Mouse (Mus musculus) limb, embryonic 15.5 days (tissue): ENCODE results near the gene Znfx1. TPM values are rescaled to one million over a fixed set of nuclear protein-coding genes. Genes with fewer than 3 reads are reported as not detected.

Experiments
- ATAC-seq: fragments of 200-750 bp; cut with Nextera tagmentation; 2 replicates; pipeline ENCODE4 v1.8.0; 2017; ENCODE audit warnings: low read depth, moderate TSS enrichment; ENCODE audit not compliant: insufficient number of reproducible peaks, low FRiP score, low TSS enrichment
- H3K27ac ChIP-seq: fragments of 300-500 bp; sonication (generic); 2 replicates; pipeline ENCODE4 v1.5.1; 2015; ENCODE audit warnings: moderate library complexity, mild to moderate bottlenecking, inconsistent platforms
- H3K27me3 ChIP-seq: fragments of 300-500 bp; sonication (generic); 2 replicates; pipeline ENCODE4 v1.6.1; 2015; ENCODE audit warnings: inconsistent platforms
- H3K36me3 ChIP-seq: fragments of 300-500 bp; sonication (generic); 2 replicates; pipeline ENCODE4 v1.6.1; 2015; ENCODE audit warnings: inconsistent platforms
- H3K4me1 ChIP-seq: fragments of 300-500 bp; sonication (generic); 2 replicates; pipeline ENCODE4 v1.6.1; 2015; ENCODE audit warnings: inconsistent platforms
- H3K4me2 ChIP-seq: fragments of 300-500 bp; sonication (generic); 2 replicates; pipeline ENCODE4 v1.6.1; 2015; ENCODE audit warnings: mild to moderate bottlenecking, inconsistent platforms
- H3K4me3 ChIP-seq: fragments of 300-500 bp; sonication (generic); 2 replicates; pipeline ENCODE4 v1.5.1; 2015; ENCODE audit warnings: mild to moderate bottlenecking, inconsistent platforms
- H3K9ac ChIP-seq: fragments of 300-500 bp; sonication (generic); 2 replicates; pipeline ENCODE4 v1.6.1; 2015; ENCODE audit warnings: inconsistent platforms
- H3K9me3 ChIP-seq: fragments of 300-500 bp; sonication (generic); 2 replicates; pipeline ENCODE4 v1.6.1; 2016; ENCODE audit warnings: inconsistent platforms
- WGBS: fragments of 180-500 bp; shearing (Covaris S2); methylation state at CpG from one replicate; pipeline ENCODE4 v1.1.7; 2015; 5-methylcytosine and 5-hydroxymethylcytosine counted together
- polyA plus RNA-seq: library from polyadenylated mRNA; unstranded; fragments of >200 nt; fragmentation: Nextera tagmentation; extraction: Ambion mirVana; gene quantifications from 2 replicates; pipeline ENCODE4 v1.2.1, GENCODE M21; 2015

Znfx1 gene
- polyA plus RNA-seq, result 8.5 and 9.1 TPM in 2 replicates

DNA sequence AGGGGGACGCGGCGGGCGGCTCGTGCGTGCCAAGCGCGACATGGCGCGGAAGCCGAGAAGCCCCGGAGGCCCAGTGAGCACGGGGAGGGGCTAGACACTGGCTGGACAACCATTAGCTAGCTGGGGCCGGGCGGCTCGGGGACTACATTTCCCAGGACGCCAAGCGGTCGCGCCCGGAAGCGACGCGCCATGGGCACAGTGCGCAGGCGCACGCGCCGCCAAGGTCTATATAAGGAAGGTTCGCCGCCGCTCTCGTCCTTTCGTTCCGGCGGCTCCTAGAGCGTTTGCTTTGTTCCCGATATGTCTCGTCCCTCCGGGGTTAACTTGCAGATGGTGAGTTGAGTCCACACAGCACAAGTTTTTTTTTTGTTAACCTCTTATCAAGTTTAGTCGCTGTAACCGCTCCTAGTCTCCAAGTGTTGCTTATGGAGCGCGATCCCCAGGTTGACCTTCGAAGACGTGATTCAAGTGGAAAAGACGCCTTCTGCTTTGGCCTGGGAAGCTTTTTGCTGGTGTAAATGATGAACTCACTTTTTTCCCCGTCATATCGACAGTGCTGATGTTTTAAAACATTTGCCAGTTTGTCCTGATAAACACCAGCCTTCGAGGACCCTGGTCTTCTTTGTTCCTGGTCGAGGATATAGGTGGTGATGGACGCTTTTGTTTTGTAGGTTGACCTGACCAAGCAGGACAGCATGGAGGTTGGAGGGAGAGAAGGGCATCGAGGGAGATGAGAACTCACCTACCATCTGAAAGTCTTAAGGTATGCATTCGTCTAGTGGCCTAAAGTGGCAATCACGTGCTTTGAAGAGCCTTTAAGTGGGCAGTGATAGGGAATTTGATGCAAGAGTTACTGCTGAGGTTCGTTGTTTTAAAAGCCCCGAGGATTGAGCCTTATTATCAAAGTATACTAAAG, at the start of gene Znfx1:
TSS of gene Znfx1 (minus strand) at position 51 of the 916 bp plus-strand sequence.
- peak; percentile 93 for ATAC-seq
- no peaks in the 10 kb centered on the region for H3K27me3 ChIP-seq
- H3K9me3 ChIP-seq, result no peaks in the 10 kb centered on the region
- H3K4me3 ChIP-seq, result peak within 1 kb of the TSS; percentile 89
- under 1% methylated on average over 57 of the region's 57 CpGs for WGBS
- H3K27ac ChIP-seq, result peak within 1 kb of the TSS; percentile 94
- peaks cover 27% of the 10 kb centered on the region for H3K4me1 ChIP-seq
- H3K36me3 ChIP-seq, result peaks cover 29% of the 10 kb centered on the region
- H3K9ac ChIP-seq, result peak within 1 kb of the TSS; percentile 87
- H3K4me2 ChIP-seq, result peak within 1 kb of the TSS; percentile 70

DNA sequence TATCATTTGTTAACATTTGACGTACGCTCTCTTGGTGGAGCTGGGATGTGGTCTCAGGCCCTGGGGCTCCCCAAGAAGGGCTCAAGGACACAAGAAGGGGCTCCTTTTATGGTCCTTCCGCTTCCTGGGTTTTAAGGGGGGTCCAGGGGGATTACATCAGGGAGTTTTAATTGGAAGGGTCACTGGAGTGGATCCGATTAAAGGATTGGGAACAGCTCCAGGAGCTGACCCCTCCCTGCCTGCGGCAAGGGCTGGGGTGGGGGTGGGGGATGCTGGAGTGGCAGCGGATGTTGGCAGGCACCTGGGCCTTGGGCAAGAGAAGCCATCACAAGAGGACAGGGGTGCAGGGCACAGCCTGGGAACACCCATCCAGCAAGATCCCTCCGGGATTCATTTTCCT, 49.4 kb upstream of the Znfx1 start:
- no peak for ATAC-seq
- no peak overlapping the region for H3K27ac ChIP-seq
- H3K9me3 ChIP-seq, result no peaks in the 10 kb centered on the region
- H3K4me3 ChIP-seq, result no peak overlapping the region
- H3K36me3 ChIP-seq, result no peaks in the 10 kb centered on the region
- 39% methylated on average over 7 of the region's 7 CpGs for WGBS
- H3K4me2 ChIP-seq, result no peak overlapping the region
- no peak overlapping the region for H3K9ac ChIP-seq
- H3K4me1 ChIP-seq, result peaks cover 4% of the 10 kb centered on the region
- H3K27me3 ChIP-seq, result no peaks in the 10 kb centered on the region

DNA sequence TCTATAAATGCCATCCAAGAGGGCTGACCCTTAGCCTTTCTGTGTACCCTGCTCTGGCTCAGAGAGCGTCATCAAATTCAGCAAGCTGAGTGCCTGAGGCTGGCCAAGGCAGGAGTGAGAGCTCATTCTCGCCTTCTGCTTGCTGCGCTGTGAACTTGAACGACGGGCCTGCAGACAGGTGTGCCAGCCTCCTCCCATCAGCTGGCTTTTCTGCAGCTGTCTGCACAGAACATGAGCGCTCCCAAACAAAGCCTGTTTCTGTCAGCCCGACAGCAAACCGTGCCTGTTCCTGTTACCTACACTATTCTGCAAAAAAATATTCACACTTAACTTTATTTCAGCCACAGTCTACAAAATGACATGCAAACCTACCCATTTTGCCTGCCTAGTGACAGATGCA, 46.7 kb upstream of the Znfx1 start:
- WGBS, result 59% methylated on average over 8 of the region's 8 CpGs
- 0 out of 2 replicates have a peak, but pooled peaks cover 4% of the 10 kb centered on the region for H3K36me3 ChIP-seq

DNA sequence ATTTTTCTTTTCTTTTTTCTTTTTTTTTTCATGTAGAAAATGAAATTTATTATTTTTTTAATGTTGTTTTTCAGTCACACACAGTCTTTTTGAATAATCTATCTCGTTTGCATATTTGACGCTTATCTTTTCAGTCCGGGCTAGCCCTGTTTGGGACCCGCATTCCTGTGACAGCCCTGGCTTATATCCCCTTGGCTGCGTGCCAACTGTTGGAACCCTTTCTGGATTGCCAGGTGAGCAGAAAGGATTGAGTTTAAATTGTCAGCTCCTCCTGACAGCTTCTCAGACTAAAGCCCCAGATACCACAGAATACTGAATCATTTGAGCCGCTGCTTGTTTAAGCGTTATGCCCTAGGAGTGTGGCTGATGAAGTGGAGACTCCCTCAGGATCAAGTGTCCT, 40.7 kb upstream of the Znfx1 start:
- peaks cover 6% of the 10 kb centered on the region; the same call in 1 of the 2 replicates for H3K4me1 ChIP-seq
- H3K27me3 ChIP-seq, result no peaks in the 10 kb centered on the region
- no peaks in the 10 kb centered on the region for H3K9me3 ChIP-seq
- no peak for ATAC-seq
- H3K27ac ChIP-seq, result no peak overlapping the region
- no peak overlapping the region for H3K9ac ChIP-seq
- 50% methylated on average over 7 of the region's 7 CpGs for WGBS
- 0 out of 2 replicates have a peak, but pooled peaks cover 4% of the 10 kb centered on the region for H3K36me3 ChIP-seq
- H3K4me3 ChIP-seq, result no peak overlapping the region
- no peak overlapping the region for H3K4me2 ChIP-seq

More for the DNA sequence above, 46.7 kb upstream of the Znfx1 start:
- Histone ChIP-seq H3K4me3 (no peak overlapping the region), H3K27ac (no peak overlapping the region), H3K9ac (no peak overlapping the region), H3K27me3 (no peaks in the 10 kb centered on the region), H3K9me3 (no peaks in the 10 kb centered on the region), H3K4me1 (peaks cover 4% of the 10 kb centered on the region), H3K4me2 (no peak overlapping the region)
- no peak for ATAC-seq

DNA sequence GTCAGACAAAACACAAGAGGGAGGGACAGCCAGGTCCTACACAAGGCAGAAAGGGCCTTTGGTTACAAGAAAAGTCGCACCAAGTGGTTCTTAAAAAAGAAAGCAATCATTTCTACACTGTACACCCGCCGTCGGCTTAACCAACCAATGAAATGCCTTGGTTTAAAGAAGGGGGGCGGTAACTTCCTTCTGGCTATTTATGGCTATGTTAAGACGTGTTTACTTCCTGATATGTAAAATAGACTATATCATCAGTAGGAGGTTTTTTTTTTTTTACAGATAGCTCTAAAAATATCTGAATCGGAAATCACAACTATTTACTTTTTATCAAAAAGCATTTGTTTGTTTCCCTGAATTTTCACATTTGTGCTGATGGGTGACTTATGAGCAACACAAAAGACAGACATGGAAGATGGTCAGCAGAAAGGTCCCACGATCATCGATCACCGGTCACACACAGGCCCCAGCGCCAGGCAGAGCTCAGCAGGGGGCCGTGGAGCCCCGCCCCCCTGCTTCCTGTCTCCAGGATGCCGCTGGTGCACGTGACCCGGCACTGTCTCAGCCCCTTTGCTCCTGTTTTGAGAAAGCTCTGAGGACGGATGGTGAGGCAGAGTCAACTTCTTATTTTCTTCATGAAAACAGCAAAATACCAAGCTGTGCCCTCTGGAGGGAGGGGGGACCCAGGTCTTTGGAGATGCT, 39.1 kb upstream of the Znfx1 start:
- ATAC-seq, result no peak
- Histone ChIP-seq H3K4me2 (no peak overlapping the region), H3K27ac (no peak overlapping the region), H3K36me3 (0 out of 2 replicates have a peak, but pooled peaks cover 4% of the 10 kb centered on the region), H3K27me3 (no peaks in the 10 kb centered on the region), H3K4me1 (peaks cover 6% of the 10 kb centered on the region; the same call in 1 of the 2 replicates), H3K9ac (no peak overlapping the region), H3K4me3 (no peak overlapping the region), H3K9me3 (no peaks in the 10 kb centered on the region)
- WGBS, result 69% methylated on average over 17 of the region's 17 CpGs

DNA sequence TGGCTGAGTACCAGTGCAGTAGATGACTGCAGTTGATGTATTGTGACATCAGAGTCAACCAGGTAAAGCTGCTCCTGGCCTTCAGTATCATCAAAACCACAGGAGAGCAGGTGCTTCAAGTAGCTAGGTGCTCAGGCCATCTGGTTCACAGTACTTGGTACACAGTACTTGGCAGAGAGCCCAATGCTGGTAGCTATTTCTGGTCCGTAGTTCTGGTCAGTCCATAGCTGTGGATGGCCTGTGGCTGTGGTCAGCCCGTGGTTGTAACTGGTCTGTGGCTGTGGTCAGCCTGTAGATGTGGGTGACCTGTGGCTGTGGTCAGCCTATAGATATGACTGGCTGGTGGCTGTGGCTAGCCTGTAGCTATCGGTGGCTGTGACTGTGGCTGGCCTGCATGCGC, 31.9 kb upstream of the Znfx1 start:
- H3K9ac ChIP-seq, result no peak overlapping the region
- no peaks in the 10 kb centered on the region for H3K27me3 ChIP-seq
- 82% methylated on average over 4 of the region's 4 CpGs for WGBS
- H3K36me3 ChIP-seq, result no peaks in the 10 kb centered on the region
- no peak overlapping the region for H3K4me3 ChIP-seq
- no peak overlapping the region for H3K4me2 ChIP-seq
- H3K4me1 ChIP-seq, result no peaks in the 10 kb centered on the region
- no peaks in the 10 kb centered on the region for H3K9me3 ChIP-seq
- H3K27ac ChIP-seq, result no peak overlapping the region
- peak; percentile 56; the same call in 1 of the 2 replicates for ATAC-seq

DNA sequence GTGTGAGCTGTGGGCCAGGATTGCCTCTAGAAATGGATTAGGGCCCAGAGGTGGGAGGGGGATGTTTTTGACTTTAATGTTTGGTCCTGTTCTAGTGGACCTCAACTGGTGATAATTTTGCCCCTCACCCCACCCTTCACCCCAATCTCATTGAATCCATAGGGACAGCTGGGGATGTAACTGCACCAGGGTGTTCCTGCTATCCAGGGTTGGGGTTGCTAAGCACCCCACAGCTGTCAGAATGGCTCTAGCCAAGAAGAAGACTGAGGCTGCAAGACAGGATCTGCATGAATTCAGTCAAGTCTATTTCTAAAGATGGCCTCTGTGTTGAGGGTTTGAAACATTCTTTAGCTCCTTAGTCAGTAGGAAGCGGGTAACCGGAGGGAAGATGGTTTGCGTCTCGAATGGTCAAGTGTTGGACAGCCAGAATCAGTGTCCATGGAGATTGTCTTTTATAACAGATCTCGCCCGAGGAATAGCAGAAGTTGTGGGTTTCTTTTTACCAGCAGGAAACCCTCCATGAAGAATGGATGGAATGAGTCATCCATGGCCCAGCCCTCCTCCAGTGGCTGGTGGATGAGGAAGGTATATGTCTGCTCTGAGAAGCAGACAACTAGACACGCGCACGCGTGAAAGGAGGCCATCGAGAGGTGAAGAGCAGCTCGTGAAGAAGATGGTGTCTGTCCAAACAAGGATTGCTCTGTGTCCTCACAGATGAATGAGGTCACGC, 30.5 kb upstream of the Znfx1 start:
- Histone ChIP-seq H3K27me3 (no peaks in the 10 kb centered on the region), H3K4me2 (no peak overlapping the region), H3K9me3 (no peaks in the 10 kb centered on the region), H3K4me3 (no peak overlapping the region), H3K4me1 (no peaks in the 10 kb centered on the region), H3K36me3 (no peaks in the 10 kb centered on the region), H3K9ac (no peak overlapping the region), H3K27ac (no peak overlapping the region)
- ATAC-seq, result no peak
- WGBS, result 88% methylated on average over 13 of the region's 13 CpGs

DNA sequence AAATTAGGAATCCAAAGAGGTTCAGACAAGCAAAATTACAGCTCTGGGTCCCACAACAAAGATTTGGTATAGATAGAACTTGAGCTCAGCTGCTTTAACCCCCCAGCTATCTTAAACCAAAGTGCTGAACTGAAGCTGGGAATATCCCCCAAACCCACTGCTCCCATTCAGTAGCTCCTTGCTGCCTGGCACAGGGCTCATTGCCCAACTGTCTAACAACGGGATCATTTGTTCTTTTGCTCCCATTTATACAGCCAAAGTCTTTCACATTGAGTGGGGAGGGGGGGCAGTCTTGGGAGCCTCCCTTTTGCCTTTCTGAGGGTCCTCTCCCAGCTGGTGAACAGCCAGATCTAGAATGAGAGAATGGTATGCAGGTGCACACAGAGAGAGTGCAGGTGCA, 27.5 kb upstream of the Znfx1 start:
- no peak overlapping the region for H3K4me3 ChIP-seq
- 73% methylated on average over 1 of the region's 1 CpGs for WGBS
- H3K27ac ChIP-seq, result no peak overlapping the region
- no peaks in the 10 kb centered on the region for H3K4me1 ChIP-seq
- H3K27me3 ChIP-seq, result no peaks in the 10 kb centered on the region
- no peaks in the 10 kb centered on the region for H3K36me3 ChIP-seq
- no peak overlapping the region for H3K4me2 ChIP-seq
- no peak for ATAC-seq
- H3K9ac ChIP-seq, result no peak overlapping the region
- H3K9me3 ChIP-seq, result no peaks in the 10 kb centered on the region

DNA sequence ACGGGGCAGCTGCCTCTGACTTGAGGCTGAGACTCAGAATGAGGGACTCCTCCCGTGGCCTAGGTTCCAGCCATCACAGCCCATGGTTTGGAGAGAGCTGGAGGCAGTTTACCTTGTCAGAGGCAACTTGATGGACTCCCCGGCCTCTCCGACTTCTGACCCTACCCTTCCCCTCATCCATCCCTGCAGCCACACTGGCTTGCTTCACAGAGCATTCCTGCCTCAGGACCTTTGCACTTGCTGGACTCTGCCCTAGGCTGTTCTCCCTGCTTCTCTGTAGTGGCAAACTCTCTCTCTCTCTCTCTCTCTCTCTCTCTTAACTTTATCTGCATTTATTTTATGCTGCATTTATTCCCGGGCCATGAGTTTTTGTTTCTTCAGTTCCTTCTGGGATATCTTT, 24.0 kb upstream of the Znfx1 start:
- Histone ChIP-seq H3K27me3 (no peaks in the 10 kb centered on the region), H3K4me1 (no peaks in the 10 kb centered on the region), H3K4me2 (no peak overlapping the region), H3K9ac (no peak overlapping the region), H3K4me3 (no peak overlapping the region), H3K27ac (no peak overlapping the region), H3K9me3 (no peaks in the 10 kb centered on the region), H3K36me3 (no peaks in the 10 kb centered on the region)
- WGBS, result 81% methylated on average over 5 of the region's 5 CpGs
- ATAC-seq, result no peak

DNA sequence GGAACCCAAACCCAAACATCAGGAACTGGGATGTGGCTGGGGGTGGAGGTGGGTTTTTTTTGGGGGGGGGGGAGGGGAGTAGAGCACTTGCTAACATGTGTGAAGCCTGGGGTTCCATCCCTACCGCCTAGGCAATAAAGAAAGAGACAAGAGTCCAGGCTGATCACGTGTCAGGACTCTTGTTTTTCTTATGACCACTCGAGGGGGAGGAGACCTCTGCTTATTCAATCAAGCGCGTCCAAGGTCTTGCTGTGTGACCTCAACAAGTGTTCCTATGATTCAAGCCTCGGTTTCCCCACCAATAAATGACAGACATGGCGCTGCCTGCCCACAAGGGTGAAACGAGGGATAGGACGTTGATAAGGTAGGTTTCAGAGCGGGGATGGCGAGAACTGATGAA, 23.3 kb upstream of the Znfx1 start:
- no peaks in the 10 kb centered on the region; the same call in 1 of the 2 replicates for H3K4me1 ChIP-seq
- 64% methylated on average over 11 of the region's 11 CpGs for WGBS
- H3K27ac ChIP-seq, result no peak overlapping the region
- H3K9me3 ChIP-seq, result no peaks in the 10 kb centered on the region
- no peak overlapping the region for H3K9ac ChIP-seq
- ATAC-seq, result no peak
- no peak overlapping the region for H3K4me3 ChIP-seq
- no peaks in the 10 kb centered on the region for H3K36me3 ChIP-seq
- no peak overlapping the region for H3K4me2 ChIP-seq
- no peaks in the 10 kb centered on the region for H3K27me3 ChIP-seq

DNA sequence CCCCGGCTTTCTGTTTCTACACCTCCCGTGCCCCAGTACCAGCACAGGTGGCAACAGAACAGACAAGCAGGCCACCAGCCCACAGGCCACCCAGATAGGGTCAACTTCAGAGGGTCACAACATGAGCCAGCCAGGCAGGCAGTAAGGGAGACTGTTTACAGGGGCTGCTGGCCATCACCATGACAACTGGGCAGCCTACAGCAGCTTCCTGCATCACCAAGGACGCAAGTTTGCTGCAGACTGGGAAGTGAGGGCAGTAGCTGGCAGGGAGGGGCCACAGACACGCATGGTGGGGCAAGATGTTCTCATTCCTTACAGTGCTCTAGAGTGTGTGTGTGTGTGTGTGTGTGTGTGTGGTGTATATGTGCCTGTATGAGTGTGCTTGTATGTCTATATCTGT, 18.8 kb upstream of the Znfx1 start:
- H3K36me3 ChIP-seq, result no peaks in the 10 kb centered on the region
- no peak overlapping the region for H3K27ac ChIP-seq
- no peak overlapping the region for H3K4me3 ChIP-seq
- WGBS, result 28% methylated on average over 4 of the region's 4 CpGs
- H3K9ac ChIP-seq, result no peak overlapping the region
- no peak overlapping the region for H3K4me2 ChIP-seq
- H3K9me3 ChIP-seq, result no peaks in the 10 kb centered on the region
- ATAC-seq, result no peak
- H3K4me1 ChIP-seq, result peaks cover 23% of the 10 kb centered on the region
- no peaks in the 10 kb centered on the region for H3K27me3 ChIP-seq
